Mouse (Mus musculus): ENCODE results near the gene Tmem163. TPM values are rescaled to one million over a fixed set of nuclear protein-coding genes. Genes with fewer than 3 reads are reported as not detected.

Gene Tmem163
- polyA plus RNA-seq, 1 experiment from 2014 or later = 40.4 TPM

DNA sequence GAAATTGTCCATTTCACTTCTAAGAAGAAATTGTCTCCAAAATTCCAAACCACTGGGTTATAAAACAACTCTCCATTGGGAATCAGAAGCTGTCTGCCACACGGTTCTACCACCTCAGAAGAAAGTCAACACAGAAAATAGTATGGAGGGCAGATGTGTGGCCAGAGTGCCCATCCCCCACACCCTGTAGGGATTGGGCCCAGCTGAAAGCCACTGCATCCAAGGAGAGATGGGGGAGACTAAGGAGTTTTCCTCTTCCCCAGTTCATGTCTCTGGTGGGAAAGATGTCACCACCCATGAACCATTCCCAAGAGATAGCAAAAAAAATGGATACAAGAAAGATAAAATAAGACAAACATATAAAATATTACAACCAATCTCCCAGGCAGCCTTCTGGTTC is 4.1 kb downstream of the Tmem163 start:
- H3K9ac ChIP-seq = 0 out of 2 replicates have a peak overlapping the region, but pooled peaks have one; percentile 79
- 13% methylated on average over 1 of the region's 1 CpGs for WGBS
- ATAC-seq (ENCODE audit: low FRiP score) = no peak
- peaks cover 55% of the 10 kb centered on the region for H3K27me3 ChIP-seq
- H3K36me3 ChIP-seq = no peaks in the 10 kb centered on the region
- H3K9me3 ChIP-seq (replicated peaks) = no peaks in the 10 kb centered on the region
- 0 out of 2 replicates have a peak overlapping the region, but pooled peaks have one; percentile 79 for H3K27ac ChIP-seq
- peaks cover 20% of the 10 kb centered on the region for H3K4me1 ChIP-seq
- H3K4me2 ChIP-seq (replicated peaks) = peak overlapping the region; percentile 86
- H3K4me3 ChIP-seq = peak overlapping the region; percentile 63; the same call in 1 of the 2 replicates

DNA sequence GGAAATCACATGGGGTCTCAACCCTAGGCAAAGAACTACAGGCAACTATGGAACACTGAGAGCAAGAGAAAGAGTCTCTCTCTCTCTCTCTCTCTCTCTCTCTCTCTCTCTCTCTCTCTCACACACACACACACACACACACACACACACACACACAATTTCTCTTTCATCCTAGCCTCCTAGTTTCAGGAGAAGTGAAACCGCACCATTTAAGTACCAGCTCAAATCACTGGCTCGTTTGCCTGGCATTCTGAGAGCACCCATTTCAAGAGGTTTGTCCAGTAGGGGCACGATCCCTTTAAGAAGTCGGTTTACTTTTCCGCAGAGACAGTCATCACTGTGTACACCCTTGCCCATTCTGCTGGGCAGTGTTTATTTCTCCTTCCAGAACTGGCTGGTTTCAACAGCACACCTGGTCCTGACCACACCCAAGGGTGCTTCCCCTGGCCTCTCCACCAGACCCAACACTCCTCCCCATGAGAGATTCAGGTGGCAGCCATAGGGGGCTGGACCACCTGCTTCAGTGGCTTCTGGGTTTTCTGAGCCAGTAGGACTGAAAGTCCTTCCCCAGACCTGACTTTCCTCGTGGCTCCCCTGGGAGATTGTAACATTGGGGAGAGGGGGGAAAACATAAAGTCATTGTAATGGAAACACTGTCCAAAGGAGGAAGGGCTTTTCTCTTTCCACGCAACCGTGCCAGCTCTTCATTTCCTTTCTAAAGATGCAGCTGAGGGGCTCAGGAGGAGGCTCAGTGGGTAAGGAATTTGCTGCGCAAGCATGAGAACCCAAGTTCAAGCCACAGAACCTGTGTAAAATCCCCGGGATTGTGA is 5.9 kb downstream of the Tmem163 start:
- H3K9ac ChIP-seq = no peak overlapping the region
- 0 out of 2 replicates have a peak overlapping the region, but pooled peaks have one; percentile 86 for H3K4me2 ChIP-seq (replicated peaks)
- H3K9me3 ChIP-seq (replicated peaks) = no peaks in the 10 kb centered on the region
- 77% methylated on average over 10 of the region's 10 CpGs for WGBS
- H3K36me3 ChIP-seq = no peaks in the 10 kb centered on the region
- peaks cover 19% of the 10 kb centered on the region for H3K4me1 ChIP-seq
- H3K4me3 ChIP-seq = no peak overlapping the region
- H3K27ac ChIP-seq = no peak overlapping the region
- ATAC-seq (ENCODE audit: low FRiP score) = no peak
- peaks cover 40% of the 10 kb centered on the region for H3K27me3 ChIP-seq

- Histone ChIP-seq H3K4me3 (no peak overlapping the region), H3K27ac (peak overlapping the region; percentile 52; the same call in 1 of the 2 replicates), H3K36me3 (no peaks in the 10 kb centered on the region), H3K9ac (no peak overlapping the region), H3K9me3 (replicated peaks) (no peaks in the 10 kb centered on the region), H3K4me2 (replicated peaks) (no peak overlapping the region), H3K27me3 (no peaks in the 10 kb centered on the region), H3K4me1 (peaks cover 11% of the 10 kb centered on the region)
- 77% methylated on average over 3 of the region's 3 CpGs for WGBS
- no peak for ATAC-seq (ENCODE audit: low FRiP score)
These were observed 11.2 kb downstream of the Tmem163 start for GRCm38 (mm10) chr1:127668161-127668560.

DNA sequence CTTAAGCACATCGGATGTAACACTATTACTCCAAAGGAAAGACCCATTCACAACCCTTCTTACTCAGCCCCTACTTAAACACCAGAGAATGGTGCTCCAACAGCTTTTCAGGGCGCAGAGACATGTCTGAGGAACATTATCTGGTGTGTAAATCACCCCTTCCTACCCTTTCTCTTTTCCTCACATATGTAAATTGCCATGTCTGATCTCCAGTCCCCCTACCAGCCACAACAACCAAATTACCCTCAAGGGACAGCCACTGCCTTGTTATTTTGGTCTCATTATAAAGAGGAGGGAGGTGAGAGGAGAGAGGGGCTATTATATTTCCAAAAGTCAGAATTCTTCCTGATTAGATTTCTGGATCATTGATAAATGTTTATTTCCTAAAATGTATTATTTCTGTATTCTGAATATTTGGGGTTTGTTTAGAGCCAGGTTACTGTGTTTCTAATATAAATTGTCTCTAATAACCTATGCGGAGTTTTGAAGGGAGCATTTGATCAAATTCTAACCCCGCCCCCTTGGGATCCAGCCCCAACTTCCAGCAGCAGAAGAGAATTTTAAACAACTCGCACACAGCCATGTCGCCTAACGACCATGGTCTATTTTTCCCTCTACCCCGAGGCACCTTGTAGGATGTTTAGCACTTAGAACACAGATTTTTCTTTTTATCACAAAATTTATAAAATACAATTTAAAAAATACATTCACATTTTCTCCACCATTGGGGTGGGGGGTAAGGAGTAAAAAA is 12.1 kb downstream of the Tmem163 start:
- H3K27me3 ChIP-seq = no peaks in the 10 kb centered on the region
- no peak overlapping the region for H3K4me3 ChIP-seq
- H3K36me3 ChIP-seq = no peaks in the 10 kb centered on the region
- H3K27ac ChIP-seq = peak overlapping the region; percentile 40; the same call in 1 of the 2 replicates
- H3K4me1 ChIP-seq = peaks cover 13% of the 10 kb centered on the region
- H3K4me2 ChIP-seq (replicated peaks) = no peak overlapping the region
- no peaks in the 10 kb centered on the region for H3K9me3 ChIP-seq (replicated peaks)
- no peak overlapping the region for H3K9ac ChIP-seq
- peak; percentile 63 for ATAC-seq (ENCODE audit: low FRiP score)
- WGBS = 52% methylated on average over 8 of the region's 8 CpGs

DNA sequence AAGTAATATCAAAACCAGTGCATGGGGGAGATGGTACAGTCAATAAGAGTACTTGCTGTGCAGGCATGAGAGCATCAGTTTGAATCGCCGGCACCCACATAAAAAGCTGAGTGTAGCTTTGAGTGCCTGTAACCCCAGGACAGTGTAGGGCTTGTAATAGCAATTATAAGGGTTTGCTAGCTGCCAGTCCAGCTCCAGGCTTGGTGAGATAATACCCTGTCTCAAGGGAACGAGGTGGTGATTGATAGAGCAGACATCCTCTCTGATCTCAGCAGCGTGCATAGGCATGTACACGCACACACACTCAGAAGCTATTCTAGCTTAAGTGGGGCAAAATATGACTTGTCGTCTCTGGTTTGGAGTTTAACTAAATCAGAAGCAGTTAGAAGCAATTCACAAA is 13.1 kb downstream of the Tmem163 start:
- no peak overlapping the region for H3K4me2 ChIP-seq (replicated peaks)
- 55% methylated on average over 6 of the region's 6 CpGs for WGBS
- ATAC-seq (ENCODE audit: low FRiP score) = no peak
- H3K36me3 ChIP-seq = no peaks in the 10 kb centered on the region
- H3K27me3 ChIP-seq = no peaks in the 10 kb centered on the region
- peak overlapping the region; percentile 40; the same call in 1 of the 2 replicates for H3K27ac ChIP-seq
- no peak overlapping the region for H3K4me3 ChIP-seq
- H3K4me1 ChIP-seq = peaks cover 23% of the 10 kb centered on the region
- H3K9ac ChIP-seq = no peak overlapping the region
- no peaks in the 10 kb centered on the region for H3K9me3 ChIP-seq (replicated peaks)

GRCm38 (mm10) chr1:127662385-127663068 is 16.8 kb downstream of the Tmem163 start:
- Histone ChIP-seq H3K9ac (no peak overlapping the region), H3K27ac (peak overlapping the region; percentile 82; the same call in 1 of the 2 replicates), H3K36me3 (no peaks in the 10 kb centered on the region), H3K4me2 (replicated peaks) (no peak overlapping the region), H3K4me3 (no peak overlapping the region), H3K27me3 (no peaks in the 10 kb centered on the region), H3K9me3 (replicated peaks) (no peaks in the 10 kb centered on the region), H3K4me1 (peaks cover 26% of the 10 kb centered on the region)
- no peak for ATAC-seq (ENCODE audit: low FRiP score)
- WGBS = 76% methylated on average over 13 of the region's 13 CpGs

- 25% methylated on average over 13 of the region's 13 CpGs for WGBS
- H3K36me3 ChIP-seq = no peaks in the 10 kb centered on the region
- H3K27ac ChIP-seq = peak overlapping the region; percentile 82
- peak overlapping the region; percentile 32 for H3K4me2 ChIP-seq (replicated peaks)
- H3K9me3 ChIP-seq (replicated peaks) = no peaks in the 10 kb centered on the region
- no peaks in the 10 kb centered on the region for H3K27me3 ChIP-seq
- peak; percentile 81 for ATAC-seq (ENCODE audit: low FRiP score)
- peaks cover 19% of the 10 kb centered on the region for H3K4me1 ChIP-seq
- H3K9ac ChIP-seq = peak overlapping the region; percentile 59
- no peak overlapping the region for H3K4me3 ChIP-seq
These were observed 18.0 kb downstream of the Tmem163 start for GRCm38 (mm10) chr1:127661118-127662012.

DNA sequence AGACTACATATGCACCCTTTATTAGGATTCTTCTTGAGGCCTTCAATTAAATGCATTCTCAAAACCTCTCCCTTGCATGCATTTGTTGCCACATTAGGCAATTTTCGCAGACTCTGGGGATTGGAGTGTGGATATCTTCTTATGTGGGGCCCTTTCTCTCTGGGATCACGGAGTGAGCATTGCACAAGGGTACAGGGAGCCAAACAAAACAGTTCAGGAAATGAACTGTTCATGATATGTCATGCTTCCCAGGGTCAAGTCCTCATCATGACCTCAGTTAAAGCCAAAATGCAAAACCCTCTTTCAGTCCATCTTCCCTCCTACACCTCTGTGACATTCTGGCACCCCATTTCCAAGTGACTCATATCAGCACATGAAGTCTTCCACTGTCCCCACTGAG is 27.8 kb downstream of the Tmem163 start:
- Histone ChIP-seq H3K4me2 (replicated peaks) (no peak overlapping the region), H3K36me3 (no peaks in the 10 kb centered on the region; the same call in 1 of the 2 replicates), H3K27ac (no peak overlapping the region), H3K4me1 (no peaks in the 10 kb centered on the region), H3K9ac (no peak overlapping the region), H3K27me3 (no peaks in the 10 kb centered on the region), H3K4me3 (no peak overlapping the region), H3K9me3 (replicated peaks) (no peaks in the 10 kb centered on the region)
- no peak for ATAC-seq (ENCODE audit: low FRiP score)
- 88% methylated on average over 2 of the region's 2 CpGs for WGBS

- no peak overlapping the region for H3K9ac ChIP-seq
- no peaks in the 10 kb centered on the region for H3K36me3 ChIP-seq
- H3K27ac ChIP-seq = no peak overlapping the region
- no peaks in the 10 kb centered on the region for H3K27me3 ChIP-seq
- no peak overlapping the region for H3K4me2 ChIP-seq (replicated peaks)
- ATAC-seq (ENCODE audit: low FRiP score) = no peak
- H3K4me1 ChIP-seq = 0 out of 2 replicates have a peak, but pooled peaks cover 2% of the 10 kb centered on the region
- 86% methylated on average over 12 of the region's 12 CpGs for WGBS
- H3K9me3 ChIP-seq (replicated peaks) = no peaks in the 10 kb centered on the region
- H3K4me3 ChIP-seq = no peak overlapping the region
These were observed 36.2 kb downstream of the Tmem163 start for GRCm38 (mm10) chr1:127642976-127643769.

- no peak overlapping the region for H3K4me3 ChIP-seq
- no peak overlapping the region for H3K9ac ChIP-seq
- WGBS = 63% methylated on average over 2 of the region's 2 CpGs
- no peak for ATAC-seq (ENCODE audit: low FRiP score)
- H3K4me2 ChIP-seq (replicated peaks) = no peak overlapping the region
- no peak overlapping the region for H3K27ac ChIP-seq
- H3K4me1 ChIP-seq = 0 out of 2 replicates have a peak, but pooled peaks cover 2% of the 10 kb centered on the region
- H3K27me3 ChIP-seq = no peaks in the 10 kb centered on the region
- no peaks in the 10 kb centered on the region for H3K9me3 ChIP-seq (replicated peaks)
- H3K36me3 ChIP-seq = no peaks in the 10 kb centered on the region
These were observed 41.4 kb downstream of the Tmem163 start for GRCm38 (mm10) chr1:127637917-127638316.

GRCm38 (mm10) chr1:127627151-127627550 is 52.2 kb downstream of the Tmem163 start:
- WGBS = 59% methylated on average over 7 of the region's 7 CpGs
- H3K4me1 ChIP-seq = no peaks in the 10 kb centered on the region

More at GRCm38 (mm10) chr1:127627151-127627550, 52.2 kb downstream of the Tmem163 start:
- no peaks in the 10 kb centered on the region for H3K27me3 ChIP-seq
- H3K36me3 ChIP-seq = no peaks in the 10 kb centered on the region
- H3K9ac ChIP-seq = no peak overlapping the region
- H3K4me2 ChIP-seq (replicated peaks) = no peak overlapping the region
- H3K9me3 ChIP-seq (replicated peaks) = no peaks in the 10 kb centered on the region
- H3K27ac ChIP-seq = no peak overlapping the region
- no peak for ATAC-seq (ENCODE audit: low FRiP score)
- H3K4me3 ChIP-seq = no peak overlapping the region

Measured in hindbrain, embryonic 12.5 days (tissue).